Mouse (Mus musculus) frontal cortex, postnatal 10 days (tissue): ENCODE measurements around the gene Asxl2.

ENCODE experiments used
- DNase-seq, 2 experiments: peaks; one replicate each; pipeline ENCODE4 v3.0.0; 2022; ENCODE audit warnings: low spot score in 2 of 2, mixed read lengths in 1 of 2

The Asxl2 gene

GRCm38 (mm10) chr12:3546121-3546658 is 119.5 kb downstream of the Asxl2 start:
- DNase-seq = no peak

- no peak for DNase-seq
These were observed 120.1 kb downstream of the Asxl2 start for GRCm38 (mm10) chr12:3546781-3547180.

GRCm38 (mm10) chr12:3547506-3547905 is 120.8 kb downstream of the Asxl2 start:
- no peak for DNase-seq

DNA sequence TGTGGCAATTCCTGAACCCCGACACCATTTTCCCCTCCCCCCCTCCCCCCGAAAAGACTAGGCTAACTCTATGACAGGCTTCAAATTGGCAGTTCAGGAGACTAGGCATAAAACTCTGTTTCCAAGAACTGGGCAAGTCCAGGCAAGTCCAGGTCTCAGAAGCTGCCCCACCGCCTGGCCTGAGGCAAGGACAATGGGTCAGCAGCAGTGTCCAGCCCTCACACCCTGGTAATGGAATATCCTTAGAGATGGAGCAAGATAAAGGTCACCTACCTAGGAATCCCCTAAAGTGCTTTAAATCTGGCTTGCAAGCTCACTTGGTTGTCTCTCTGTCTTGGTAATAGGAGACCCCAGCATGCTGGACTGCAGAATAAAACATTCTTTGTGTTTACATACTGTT is 121.3 kb downstream of the Asxl2 start:
- DNase-seq = no peak

DNA sequence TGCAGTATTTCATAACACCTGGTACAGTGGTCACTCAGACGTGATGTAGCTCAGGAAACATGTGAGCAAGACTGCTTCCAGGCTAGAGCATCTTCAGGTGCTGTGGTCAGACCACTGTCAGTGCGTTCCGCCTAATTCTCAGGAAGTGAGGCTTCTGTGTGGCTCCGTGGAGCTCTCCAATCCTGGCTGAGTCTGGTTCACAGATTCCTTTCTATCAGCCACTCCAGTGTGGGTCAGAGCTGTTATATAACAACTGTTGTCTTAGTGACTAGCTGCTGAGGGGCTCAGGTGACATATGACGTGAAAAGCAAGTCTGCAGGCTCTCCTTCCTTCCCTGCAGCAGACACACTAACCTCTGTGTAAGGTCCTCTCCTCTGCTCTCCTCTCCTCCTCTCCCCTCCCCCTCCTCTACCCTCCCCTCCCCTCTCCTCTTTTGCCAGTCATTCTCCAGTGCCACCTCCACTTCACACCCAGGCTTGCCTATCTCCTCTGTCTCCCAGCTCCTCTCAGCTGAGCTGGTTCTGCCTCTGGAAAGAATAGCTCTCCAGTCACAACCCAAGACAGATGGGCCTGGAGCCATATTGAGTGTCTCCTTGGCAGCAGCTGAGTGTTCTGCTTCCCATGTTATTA is 122.0 kb downstream of the Asxl2 start:
- DNase-seq = no peak

- DNase-seq = no peak
These were observed 123.6 kb downstream of the Asxl2 start for GRCm38 (mm10) chr12:3550280-3550679.
